Mouse (Mus musculus) neural tube, embryonic 14.5 days (tissue): ENCODE results near the gene Gm10638. TPM values are rescaled to one million over a fixed set of nuclear protein-coding genes. Genes with fewer than 3 reads are reported as not detected.

ENCODE experiments used
- ATAC-seq: fragments of 200-750 bp; cut with Nextera tagmentation; 2 replicates; pipeline ENCODE4 v1.8.0; 2017; ENCODE audit warnings: low read depth, mild to moderate bottlenecking, moderate TSS enrichment, moderate library complexity
- H3K27ac ChIP-seq: fragments of 300-500 bp; sonication (generic); 2 replicates; pipeline ENCODE4 v1.5.1; 2014; ENCODE audit warnings: low read depth, mild to moderate bottlenecking, control low read depth, low read length, moderate library complexity, mixed read lengths
- H3K27me3 ChIP-seq: fragments of 300-500 bp; sonication (generic); 2 replicates; pipeline ENCODE4 v1.6.1; 2014; ENCODE audit warnings: low read length; ENCODE audit not compliant: control insufficient read depth, insufficient read depth
- H3K36me3 ChIP-seq: fragments of 300-500 bp; sonication (generic); 2 replicates; pipeline ENCODE4 v1.6.1; 2014; ENCODE audit warnings: low read length, mixed read lengths; ENCODE audit not compliant: control insufficient read depth, insufficient read depth
- H3K4me1 ChIP-seq: fragments of 300-500 bp; sonication (generic); 2 replicates; pipeline ENCODE4 v1.6.1; 2014; ENCODE audit warnings: low read length; ENCODE audit not compliant: control insufficient read depth, insufficient read depth
- H3K4me2 ChIP-seq: fragments of 300-500 bp; sonication (generic); 2 replicates; pipeline ENCODE4 v1.6.1; 2014; ENCODE audit warnings: mild to moderate bottlenecking, low read depth, low read length, control low read depth
- H3K4me3 ChIP-seq: fragments of 300-500 bp; sonication (generic); 2 replicates; pipeline ENCODE4 v1.5.1; 2014; ENCODE audit warnings: low read depth, low read length, control low read depth, mixed read lengths
- H3K9ac ChIP-seq: fragments of 300-500 bp; sonication (generic); replicated peaks from 2 replicates; pipeline ENCODE4 v1.6.1; 2014; ENCODE audit warnings: low read depth, mild to moderate bottlenecking, control low read depth, low read length, mixed read lengths
- H3K9me3 ChIP-seq: fragments of 300-500 bp; sonication (generic); 2 replicates; pipeline ENCODE4 v1.6.1; 2016; ENCODE audit warnings: low read length; ENCODE audit not compliant: control insufficient read depth
- WGBS: fragments of 180-500 bp; shearing (Covaris S2); extraction: QIAGEN DNeasy Blood & Tissue Kit; methylation state at CpG from one replicate; pipeline ENCODE4 v1.1.7; 2014; 5-methylcytosine and 5-hydroxymethylcytosine counted together
- polyA plus RNA-seq: library from polyadenylated mRNA; unstranded; fragments of >200 nt; fragmentation: Nextera tagmentation; extraction: Ambion mirVana; gene quantifications from 2 replicates; pipeline ENCODE4 v1.2.1, GENCODE M21; 2014

Gene Gm10638
- polyA plus RNA-seq, 1 experiment from 2014 or later: 6.3 TPM

DNA sequence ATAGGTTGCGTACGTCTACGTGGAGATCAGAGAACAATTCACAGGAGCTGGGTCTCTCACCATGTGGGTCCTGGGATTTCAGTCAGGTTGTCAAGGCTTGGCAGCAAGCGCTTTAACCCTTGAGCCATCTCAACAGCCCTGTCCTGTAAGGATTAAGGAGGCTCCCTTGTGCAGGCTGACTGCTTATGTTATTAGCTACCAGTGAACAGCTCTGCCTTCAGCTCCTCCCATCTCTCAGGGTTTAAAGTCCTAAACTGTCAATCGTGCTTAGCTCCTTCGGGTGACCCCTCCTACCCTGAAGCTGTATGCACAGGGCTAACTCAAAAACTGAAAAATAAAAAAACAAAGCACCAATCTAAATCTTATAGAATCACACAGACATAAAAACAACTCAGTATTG is 46.0 kb downstream of the Gm10638 start:
- Histone ChIP-seq H3K27me3 (no peaks in the 10 kb centered on the region), H3K4me3 (no peak overlapping the region), H3K4me2 (no peak overlapping the region), H3K9me3 (no peaks in the 10 kb centered on the region), H3K4me1 (no peaks in the 10 kb centered on the region), H3K27ac (no peak overlapping the region), H3K9ac (no peak overlapping the region), H3K36me3 (no peaks in the 10 kb centered on the region)
- 92% methylated on average over 6 of the region's 6 CpGs for WGBS
- ATAC-seq: no peak

DNA sequence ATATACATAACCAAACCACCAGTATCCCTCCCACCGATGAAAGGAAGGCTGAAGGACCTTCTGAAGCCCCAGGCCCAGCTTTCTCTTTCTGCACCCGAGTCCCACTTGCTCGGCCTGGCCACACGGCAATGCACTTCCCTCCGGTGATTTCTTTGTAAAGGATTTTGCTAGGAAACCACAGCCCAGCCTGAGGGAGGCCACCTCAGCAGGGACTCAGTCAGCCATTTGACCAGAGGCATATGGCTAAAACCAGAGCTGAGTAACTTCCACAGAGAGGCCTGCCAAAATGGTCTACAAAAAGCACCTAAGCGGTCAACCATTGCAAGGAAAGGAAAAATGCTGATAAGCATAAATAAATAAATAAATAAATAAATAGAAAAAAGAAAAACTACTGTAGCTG is 49.2 kb downstream of the Gm10638 start:
- no peak overlapping the region for H3K4me3 ChIP-seq
- ATAC-seq: no peak
- H3K27ac ChIP-seq: no peak overlapping the region
- H3K4me1 ChIP-seq: no peaks in the 10 kb centered on the region
- no peaks in the 10 kb centered on the region for H3K27me3 ChIP-seq
- no peak overlapping the region for H3K9ac ChIP-seq
- no peaks in the 10 kb centered on the region for H3K36me3 ChIP-seq
- H3K9me3 ChIP-seq: no peaks in the 10 kb centered on the region
- H3K4me2 ChIP-seq: no peak overlapping the region
- WGBS: 47% methylated on average over 6 of the region's 6 CpGs

Other genes starting within 250 kb of the Gm10638 start
- gene Abcc12, start 165.0 kb upstream of the Gm10638 start, polyA plus RNA-seq: 0.17 and 0.28 TPM in 2 replicates
- 82.5 and 109 TPM in 2 replicates for gene Lonp2, start 121.7 kb upstream of the Gm10638 start, polyA plus RNA-seq
- gene Siah1a, start 235 bp downstream of the Gm10638 start, polyA plus RNA-seq: 81.0 and 88.7 TPM in 2 replicates
- 11.4 and 12.7 TPM in 2 replicates for gene N4bp1, start 139.6 kb downstream of the Gm10638 start, polyA plus RNA-seq